Mouse (Mus musculus) frontal cortex, postnatal 14 days (tissue): ENCODE measurements around the gene Cyth1.

Experiments used
- DNase-seq, 2 experiments: peaks; one replicate each; pipeline ENCODE4 v3.0.0; 2022; ENCODE audit warnings: low spot score in 2 of 2

Cyth1 gene

GRCm38 (mm10) chr11:118254159-118254951 is 6.0 kb upstream of the Cyth1 start:
- peak in 1 of 2 experiments; percentile 49 for DNase-seq

DNA sequence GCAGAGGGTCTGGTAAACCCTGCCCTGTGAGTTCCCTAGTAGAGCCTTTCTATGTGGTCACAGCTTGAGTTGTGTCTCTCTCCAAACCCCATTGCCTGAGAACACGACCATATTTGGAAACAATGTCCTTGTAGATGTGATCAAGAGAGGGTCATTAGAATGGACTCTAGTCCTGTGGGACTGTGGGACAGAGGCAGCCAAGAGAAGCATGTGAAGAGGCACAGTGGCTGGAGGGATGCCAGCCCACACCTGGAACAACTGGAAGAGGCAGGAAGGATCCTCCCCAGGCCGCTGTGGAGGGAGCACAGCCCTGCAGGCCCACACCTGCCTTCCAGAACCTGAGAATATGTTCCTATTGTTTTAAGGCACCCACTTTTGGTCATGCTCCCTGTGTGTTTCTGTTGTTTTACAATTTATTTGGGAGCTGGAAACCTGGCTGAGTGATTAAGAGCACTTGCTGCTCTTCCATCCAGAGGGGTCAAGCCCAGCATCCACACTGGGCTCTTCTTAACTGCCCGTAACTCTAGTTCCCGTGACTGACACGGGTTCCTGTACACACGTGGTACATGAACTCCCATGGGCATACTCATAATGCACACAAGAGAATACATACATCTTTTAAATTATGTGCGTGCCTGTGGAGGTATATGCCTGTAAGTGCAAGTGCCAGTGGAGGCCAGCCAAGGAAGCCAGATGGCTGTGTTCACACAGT is 5.2 kb upstream of the Cyth1 start:
- DNase-seq: no peak

DNA sequence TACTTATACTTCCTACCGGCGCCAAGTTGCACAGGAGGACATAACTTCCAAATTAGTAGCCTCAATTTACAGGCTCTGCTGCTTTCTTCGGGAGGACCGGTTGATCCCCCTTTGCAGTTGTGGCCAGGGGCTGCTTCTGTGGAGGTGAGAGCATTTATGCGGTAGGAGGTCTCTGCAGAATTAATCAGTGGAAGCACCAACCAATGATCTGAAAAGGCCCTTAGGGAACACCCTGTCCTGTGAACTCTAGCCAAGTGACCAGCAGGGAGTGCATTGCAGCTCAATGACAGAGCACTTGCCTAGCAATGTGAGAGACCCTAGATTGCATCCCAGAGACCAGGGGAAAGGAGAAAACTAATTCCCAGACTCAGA is 606 bp upstream of the Cyth1 start:
- no peak for DNase-seq

GRCm38 (mm10) chr11:118247359-118248095 is 865 bp downstream of the Cyth1 start:
- DNase-seq: peak in 1 of 2 experiments; percentile 19

- DNase-seq: no peak
These were observed 1.7 kb downstream of the Cyth1 start for GRCm38 (mm10) chr11:118246724-118247123.

DNA sequence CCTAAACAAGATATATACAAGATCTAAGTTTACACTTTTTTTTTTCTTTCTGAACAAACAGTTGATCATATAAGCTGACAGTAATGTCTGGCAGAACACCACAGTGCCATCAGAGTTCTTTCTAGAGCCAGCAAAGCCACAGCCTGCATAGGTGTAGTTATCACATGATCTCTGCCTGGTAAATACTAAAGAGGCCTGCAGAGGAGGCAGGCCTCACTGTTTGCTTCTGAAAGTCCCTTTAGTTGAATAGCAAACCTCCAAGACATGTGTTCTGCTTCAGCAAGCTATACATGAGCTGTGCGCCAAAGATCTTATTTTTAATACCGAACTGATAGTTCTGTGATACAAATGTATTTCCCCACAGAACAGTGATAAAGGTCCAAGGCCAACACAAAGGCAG is 3.3 kb downstream of the Cyth1 start:
- no peak for DNase-seq

- no peak for DNase-seq
These were observed 4.6 kb downstream of the Cyth1 start for GRCm38 (mm10) chr11:118243627-118244261.

DNA sequence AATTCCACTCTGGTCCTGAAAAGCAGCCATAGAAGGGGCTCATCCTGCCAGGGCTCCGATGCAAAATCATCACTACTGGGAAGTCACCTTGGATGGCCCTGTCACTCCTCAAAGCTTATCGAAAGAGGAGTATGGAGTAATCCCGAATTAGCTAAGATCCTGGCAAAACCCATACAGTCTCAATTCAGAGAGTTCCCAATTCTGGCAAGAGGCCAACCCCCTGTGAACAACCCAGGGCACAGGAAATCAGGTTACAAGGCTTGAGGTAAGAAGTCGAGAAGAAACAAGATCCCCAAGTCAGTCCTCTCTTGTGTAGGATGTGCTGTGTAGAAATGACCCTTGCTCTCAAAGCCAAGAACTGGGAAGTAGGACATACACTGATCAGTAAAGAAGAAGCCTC is 5.9 kb downstream of the Cyth1 start:
- DNase-seq: no peak

DNA sequence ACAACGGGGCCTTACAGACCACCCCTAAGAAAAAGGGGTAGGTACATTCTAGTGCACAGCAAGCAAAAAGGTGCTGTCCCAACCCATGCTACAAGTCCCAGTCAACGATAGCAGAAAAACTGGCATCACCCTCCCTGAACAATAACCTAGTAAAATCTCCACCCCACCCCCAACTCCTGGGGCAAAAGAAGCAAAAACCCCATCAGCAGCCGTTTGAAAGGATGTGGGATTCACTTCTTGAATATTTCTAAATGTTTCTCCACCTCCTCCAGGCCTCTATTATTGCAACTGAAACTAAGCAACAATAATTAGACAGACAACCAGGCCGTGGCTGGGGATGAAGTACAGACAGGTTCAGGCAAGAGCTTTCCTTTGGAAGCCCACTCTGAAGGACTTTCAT is 8.0 kb downstream of the Cyth1 start:
- no peak for DNase-seq

GRCm38 (mm10) chr11:118239281-118240198 is 8.9 kb downstream of the Cyth1 start:
- no peak for DNase-seq

GRCm38 (mm10) chr11:118236520-118237190 is 11.7 kb downstream of the Cyth1 start:
- no peak for DNase-seq

DNA sequence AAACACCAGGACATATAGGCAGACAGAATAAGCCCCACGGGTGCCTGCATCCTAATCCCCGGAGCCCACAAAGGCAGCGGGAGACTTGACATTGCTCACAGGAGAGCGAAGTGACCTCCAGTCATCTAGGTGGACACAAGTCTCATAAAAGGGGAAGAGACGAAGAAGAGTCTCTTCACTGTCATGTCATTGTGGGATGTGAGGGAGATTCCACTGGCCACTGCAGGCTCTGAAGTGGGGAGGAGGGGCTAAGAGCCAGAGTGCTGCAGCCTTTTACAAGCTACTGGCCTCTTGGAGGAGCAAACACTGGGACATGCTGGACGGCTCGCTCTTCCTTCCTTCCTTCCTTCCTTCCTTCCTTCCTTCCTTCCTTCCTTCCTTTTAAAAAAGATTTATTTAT is 13.5 kb downstream of the Cyth1 start:
- no peak for DNase-seq

DNA sequence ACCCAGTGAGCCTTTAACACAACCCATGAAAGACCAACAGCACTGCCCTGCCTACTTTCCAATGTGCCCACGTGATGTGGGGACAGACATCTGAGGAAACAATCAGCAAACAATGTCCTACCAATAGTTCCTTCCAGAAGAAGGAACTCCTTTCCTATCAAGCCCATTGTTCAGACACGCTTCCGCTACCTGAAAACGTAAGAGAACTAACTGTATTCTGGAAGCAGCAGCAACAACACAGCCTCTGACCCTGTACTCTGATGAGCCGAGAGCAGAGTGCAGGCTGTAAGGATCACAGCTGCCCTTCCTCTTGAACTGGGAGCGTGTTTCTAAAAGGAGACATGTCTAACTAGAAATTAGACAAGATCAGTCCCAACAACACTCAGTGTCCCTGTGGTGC is 13.9 kb downstream of the Cyth1 start:
- DNase-seq: no peak

- DNase-seq: no peak
These were observed 14.5 kb downstream of the Cyth1 start for GRCm38 (mm10) chr11:118233924-118234323.

- DNase-seq: no peak
These were observed 16.0 kb downstream of the Cyth1 start for GRCm38 (mm10) chr11:118232314-118232831.

GRCm38 (mm10) chr11:118229941-118230340 is 18.5 kb downstream of the Cyth1 start:
- DNase-seq: no peak

DNA sequence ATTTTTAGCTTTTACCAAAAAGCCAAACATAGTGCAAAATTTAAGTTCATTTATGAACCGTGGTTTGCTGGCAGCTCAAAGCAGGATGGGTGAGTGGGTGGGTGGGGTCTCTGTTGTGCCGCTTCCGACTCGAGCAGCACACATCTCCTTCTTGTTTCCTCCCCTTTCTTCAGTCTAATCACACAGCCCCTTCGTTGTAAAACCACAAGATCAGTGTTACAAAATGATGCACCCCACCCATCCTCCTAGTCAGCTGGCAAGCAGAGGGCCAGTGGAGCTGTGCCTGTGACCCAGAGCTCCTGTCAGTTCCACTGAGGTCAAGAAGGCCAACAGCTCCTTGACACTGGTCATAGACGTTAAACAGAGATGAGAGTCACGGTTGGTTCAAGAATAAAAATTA is 20.7 kb downstream of the Cyth1 start:
- no peak for DNase-seq

- no peak for DNase-seq
These were observed 21.5 kb downstream of the Cyth1 start for GRCm38 (mm10) chr11:118226850-118227249.

DNA sequence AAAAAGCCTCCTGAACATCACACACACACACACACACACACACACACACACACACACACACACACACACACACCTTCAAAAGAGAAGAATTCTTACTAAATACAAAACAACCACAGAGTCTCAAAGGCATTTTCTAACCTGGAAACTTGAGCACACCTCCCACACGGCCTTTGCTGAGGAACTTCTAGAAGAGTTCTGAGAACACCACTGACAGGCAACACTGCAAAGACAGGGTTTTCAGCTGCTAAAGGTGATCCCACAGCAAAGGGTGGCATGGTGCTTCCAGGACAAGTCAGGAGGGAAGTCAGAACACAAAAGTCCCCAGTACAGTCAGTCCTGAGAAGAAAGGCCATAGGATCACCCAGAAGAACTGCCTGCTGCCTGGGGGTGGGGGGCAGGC is 22.5 kb downstream of the Cyth1 start:
- no peak for DNase-seq
